Mouse (Mus musculus): Measurements from ENCODE around the gene Dtx2.

- TF ChIP-seq EP300 (optimal IDR thresholded peaks at IDR 0.05) (no peak), CTCF (IDR thresholded peaks at IDR 0.05; ENCODE audit: low read depth) (no peak)
Observed at GRCm38 (mm10) chr5:136038258-136039214, 43.9 kb downstream of the Dtx2 start, which contains the start of gene Upk3b.

Measured in stomach, postnatal 0 days (tissue).